Mouse (Mus musculus): ENCODE data around the gene Ptn. TPM values are rescaled to one million over a fixed set of nuclear protein-coding genes. Genes with fewer than 3 reads are reported as not detected.

Ptn gene
- total and polyA plus RNA-seq, 2 experiments from 2014 or later, result 51.3 to 141 TPM

DNA sequence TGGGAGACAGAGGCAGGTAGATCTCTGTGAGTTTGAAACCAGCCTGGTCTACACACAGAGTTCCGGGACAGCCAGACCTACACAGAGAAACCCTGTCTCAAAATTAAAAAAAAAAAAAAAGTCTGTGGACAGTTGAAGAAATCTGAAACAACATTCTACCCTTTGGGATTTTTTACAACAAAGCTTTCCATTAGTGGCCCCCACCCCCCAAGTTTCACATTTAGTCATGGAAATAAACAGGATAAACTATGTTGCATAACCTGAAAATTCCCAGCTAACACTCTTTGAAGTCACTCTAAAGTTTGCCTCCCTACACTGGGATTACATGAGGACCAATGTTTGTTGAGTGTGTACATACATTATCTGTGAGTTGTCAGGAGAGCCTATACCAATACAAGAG lies 28.7 kb upstream of the Ptn start:
- no peak for DNase-seq (ENCODE audit: low spot score)
- WGBS, result 96% methylated on average over 1 of the region's 1 CpGs
- TF ChIP-seq CTCF (IDR thresholded peaks at IDR 0.05; ENCODE audit: low read depth) (no peak), EP300 (IDR thresholded peaks at IDR 0.05; ENCODE audit: low read depth) (no peak)

DNA sequence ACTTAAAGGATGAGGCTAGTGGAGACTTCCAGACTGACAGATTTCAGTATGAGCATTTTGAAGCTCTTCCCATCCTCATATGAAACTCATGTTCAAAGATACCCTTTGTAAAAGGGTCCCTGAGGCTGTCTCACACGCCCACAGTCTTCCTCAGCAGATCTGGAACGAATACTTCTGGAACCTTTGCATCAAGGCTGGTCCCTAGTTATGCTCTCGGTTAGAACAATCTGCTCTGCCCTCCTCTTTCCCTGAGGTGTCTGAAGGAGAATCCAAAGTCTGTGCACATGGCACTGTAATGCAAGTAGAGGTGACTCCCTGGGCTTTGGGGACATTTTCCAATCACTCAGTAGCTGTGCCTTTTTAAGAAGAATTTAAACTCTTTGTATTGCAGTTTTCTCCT lies 25.3 kb upstream of the Ptn start:
- Histone ChIP-seq H3K4me1 (ENCODE audit: control insufficient read depth, insufficient read depth) (no peaks in the 10 kb centered on the region), H3K4me2 (ENCODE audit: low read depth, low read length) (no peak overlapping the region), H3K4me3 (ENCODE audit: low read depth, low read length) (no peak overlapping the region), H3K27ac (ENCODE audit: low read depth) (no peak overlapping the region), H3K9me3 (replicated peaks; ENCODE audit: control insufficient read depth, low read length) (no peaks in the 10 kb centered on the region), H3K36me3 (replicated peaks; ENCODE audit: control insufficient read depth, insufficient read depth, low read length) (no peaks in the 10 kb centered on the region), H3K9ac (replicated peaks; ENCODE audit: low read depth, low read length) (no peak overlapping the region), H3K27me3 (ENCODE audit: control insufficient read depth, insufficient read depth, low read length) (no peaks in the 10 kb centered on the region)
- DNase-seq (ENCODE audit: low spot score), result no peak
- no peak for ATAC-seq (ENCODE audit: insufficient read depth, low read depth)
- TF ChIP-seq CTCF (IDR thresholded peaks at IDR 0.05; ENCODE audit: low read depth) (no peak), EP300 (IDR thresholded peaks at IDR 0.05; ENCODE audit: low read depth) (no peak)
- 77% methylated on average over 3 of the region's 3 CpGs for WGBS

More for the DNA sequence above, 28.7 kb upstream of the Ptn start:
- Histone ChIP-seq H3K4me3 (ENCODE audit: low read depth, low read length) (no peak overlapping the region), H3K9ac (replicated peaks; ENCODE audit: low read depth, low read length) (no peak overlapping the region), H3K4me2 (ENCODE audit: low read depth, low read length) (no peak overlapping the region), H3K9me3 (replicated peaks; ENCODE audit: control insufficient read depth, low read length) (no peaks in the 10 kb centered on the region), H3K27me3 (ENCODE audit: control insufficient read depth, insufficient read depth, low read length) (no peaks in the 10 kb centered on the region), H3K36me3 (replicated peaks; ENCODE audit: control insufficient read depth, insufficient read depth, low read length) (no peaks in the 10 kb centered on the region), H3K27ac (ENCODE audit: low read depth) (no peak overlapping the region), H3K4me1 (ENCODE audit: control insufficient read depth, insufficient read depth) (0 out of 2 replicates have a peak, but pooled peaks cover 9% of the 10 kb centered on the region)
- no peak for ATAC-seq (ENCODE audit: insufficient read depth, low read depth)

DNA sequence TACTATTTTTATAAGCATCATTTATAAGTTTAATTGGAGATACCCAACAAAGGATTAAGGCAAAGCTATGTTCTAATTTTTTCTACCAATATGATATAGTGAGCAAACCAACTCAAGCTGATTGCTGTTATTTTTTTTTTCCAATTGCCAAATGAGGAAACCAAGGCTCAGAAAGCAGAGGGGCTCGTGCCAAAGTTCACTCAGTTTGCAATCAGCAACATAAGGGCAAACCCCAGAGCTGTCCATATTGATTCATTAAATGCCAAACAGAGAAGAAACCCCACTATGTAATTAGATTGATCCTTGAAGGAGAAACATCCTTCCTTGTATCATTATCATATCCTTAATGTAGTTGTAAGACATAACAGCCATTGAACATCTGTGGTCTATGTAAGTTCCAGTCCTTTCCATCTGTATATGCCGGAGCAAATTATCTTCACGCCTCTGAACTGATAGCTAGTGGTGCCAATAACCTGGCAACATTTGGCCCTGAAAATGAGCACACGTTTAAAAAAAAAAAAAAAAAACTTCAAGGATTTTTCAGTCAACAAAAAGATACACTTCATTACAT lies 24.8 kb upstream of the Ptn start:
- no peaks in the 10 kb centered on the region for H3K36me3 ChIP-seq (replicated peaks; ENCODE audit: control insufficient read depth, insufficient read depth, low read length)
- ATAC-seq (ENCODE audit: insufficient read depth, low read depth) (no peak), DNase-seq (ENCODE audit: low spot score) (no peak)
- no peak overlapping the region for H3K4me2 ChIP-seq (ENCODE audit: low read depth, low read length)
- WGBS, result 74% methylated on average over 4 of the region's 4 CpGs
- H3K4me1 ChIP-seq (ENCODE audit: control insufficient read depth, insufficient read depth), result no peaks in the 10 kb centered on the region
- TF ChIP-seq CTCF (IDR thresholded peaks at IDR 0.05; ENCODE audit: low read depth), result no peak
- TF ChIP-seq EP300 (IDR thresholded peaks at IDR 0.05; ENCODE audit: low read depth), result no peak
- H3K4me3 ChIP-seq (ENCODE audit: low read depth, low read length), result no peak overlapping the region
- no peaks in the 10 kb centered on the region for H3K27me3 ChIP-seq (ENCODE audit: control insufficient read depth, insufficient read depth, low read length)
- H3K9me3 ChIP-seq (replicated peaks; ENCODE audit: control insufficient read depth, low read length), result no peaks in the 10 kb centered on the region
- H3K9ac ChIP-seq (replicated peaks; ENCODE audit: low read depth, low read length), result no peak overlapping the region
- no peak overlapping the region for H3K27ac ChIP-seq (ENCODE audit: low read depth)

DNA sequence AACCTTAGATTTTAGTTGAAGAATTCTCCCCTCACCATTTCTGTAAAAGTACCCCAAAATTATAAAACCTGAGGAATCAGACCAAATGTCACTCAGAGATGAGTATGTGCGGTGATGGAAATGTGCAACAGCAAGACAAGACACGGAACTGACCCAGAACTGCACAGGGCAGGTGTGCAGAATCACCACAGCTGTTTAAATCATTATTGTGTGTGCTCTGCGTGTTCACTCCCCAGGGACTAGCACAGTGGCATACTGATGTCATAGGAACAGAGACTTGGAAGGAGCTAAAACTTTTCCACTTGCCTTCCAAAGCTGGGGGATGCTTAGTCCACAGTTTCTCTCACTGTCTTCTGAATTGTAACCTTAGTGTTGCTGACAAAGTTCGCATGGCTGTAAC lies 22.7 kb upstream of the Ptn start:
- Histone ChIP-seq H3K4me3 (ENCODE audit: low read depth, low read length) (no peak overlapping the region), H3K4me2 (ENCODE audit: low read depth, low read length) (no peak overlapping the region), H3K9ac (replicated peaks; ENCODE audit: low read depth, low read length) (no peak overlapping the region), H3K27me3 (ENCODE audit: control insufficient read depth, insufficient read depth, low read length) (no peaks in the 10 kb centered on the region), H3K36me3 (replicated peaks; ENCODE audit: control insufficient read depth, insufficient read depth, low read length) (no peaks in the 10 kb centered on the region), H3K27ac (ENCODE audit: low read depth) (no peak overlapping the region), H3K9me3 (replicated peaks; ENCODE audit: control insufficient read depth, low read length) (no peaks in the 10 kb centered on the region), H3K4me1 (ENCODE audit: control insufficient read depth, insufficient read depth) (no peaks in the 10 kb centered on the region)
- WGBS, result 69% methylated on average over 4 of the region's 4 CpGs
- DNase-seq (ENCODE audit: low spot score), result no peak
- ATAC-seq (ENCODE audit: insufficient read depth, low read depth), result no peak
- TF ChIP-seq EP300 (IDR thresholded peaks at IDR 0.05; ENCODE audit: low read depth), result no peak
- no peak for TF ChIP-seq CTCF (IDR thresholded peaks at IDR 0.05; ENCODE audit: low read depth)

DNA sequence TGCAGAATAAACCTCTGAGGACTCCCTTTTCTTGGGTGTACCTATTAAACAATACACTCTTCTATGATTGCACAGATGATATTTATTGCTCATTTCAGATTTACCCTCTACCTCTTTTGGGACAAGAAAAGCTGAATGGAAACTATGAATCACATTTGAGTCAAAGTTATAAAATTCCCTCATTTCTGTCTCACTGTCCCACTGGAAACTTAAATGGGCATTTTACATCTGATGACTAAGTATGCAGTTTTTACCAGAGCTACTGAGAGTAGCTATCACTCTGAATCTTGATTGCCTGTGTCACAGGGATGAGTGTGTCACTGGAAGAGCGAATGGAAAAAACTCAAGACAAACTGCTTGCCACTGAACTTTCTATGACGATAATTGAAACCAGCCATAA lies 22.2 kb upstream of the Ptn start:
- no peak overlapping the region for H3K9ac ChIP-seq (replicated peaks; ENCODE audit: low read depth, low read length)
- no peaks in the 10 kb centered on the region for H3K27me3 ChIP-seq (ENCODE audit: control insufficient read depth, insufficient read depth, low read length)
- H3K36me3 ChIP-seq (replicated peaks; ENCODE audit: control insufficient read depth, insufficient read depth, low read length), result no peaks in the 10 kb centered on the region
- H3K4me1 ChIP-seq (ENCODE audit: control insufficient read depth, insufficient read depth), result no peaks in the 10 kb centered on the region
- WGBS, result 72% methylated on average over 2 of the region's 2 CpGs
- no peak for TF ChIP-seq CTCF (IDR thresholded peaks at IDR 0.05; ENCODE audit: low read depth)
- no peak for TF ChIP-seq EP300 (IDR thresholded peaks at IDR 0.05; ENCODE audit: low read depth)
- H3K4me3 ChIP-seq (ENCODE audit: low read depth, low read length), result no peak overlapping the region
- no peak overlapping the region for H3K27ac ChIP-seq (ENCODE audit: low read depth)
- no peak overlapping the region for H3K4me2 ChIP-seq (ENCODE audit: low read depth, low read length)
- no peaks in the 10 kb centered on the region for H3K9me3 ChIP-seq (replicated peaks; ENCODE audit: control insufficient read depth, low read length)
- ATAC-seq (ENCODE audit: insufficient read depth, low read depth), result no peak
- no peak for DNase-seq (ENCODE audit: low spot score)

DNA sequence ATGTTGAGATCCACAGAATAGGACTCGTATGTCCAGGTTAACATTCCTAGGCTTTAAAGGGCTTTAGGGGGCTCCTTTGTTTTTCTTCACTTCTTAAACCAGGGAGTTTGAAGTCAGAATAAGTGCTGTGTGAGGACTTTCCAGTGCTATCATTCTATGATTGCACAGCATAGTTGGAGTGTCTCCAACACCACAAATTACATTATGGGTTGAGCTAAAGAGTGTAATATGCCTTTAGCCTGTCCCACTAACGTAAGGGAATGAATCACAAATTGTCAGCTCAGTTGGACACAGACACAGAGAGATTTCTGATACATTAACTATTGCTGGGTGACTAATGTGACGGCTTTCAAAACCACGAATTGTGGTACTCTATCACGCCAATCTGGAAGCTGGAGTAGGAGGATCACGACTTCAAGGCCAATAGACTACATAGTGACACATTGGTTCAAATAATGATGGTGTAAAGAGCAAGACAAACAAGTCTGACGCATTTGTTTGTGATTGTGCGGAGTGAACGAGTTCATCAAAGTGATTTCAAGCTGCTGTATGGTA lies 20.4 kb upstream of the Ptn start:
- H3K4me3 ChIP-seq (ENCODE audit: low read depth, low read length), result no peak overlapping the region
- H3K36me3 ChIP-seq (replicated peaks; ENCODE audit: control insufficient read depth, insufficient read depth, low read length), result no peaks in the 10 kb centered on the region
- 75% methylated on average over 9 of the region's 9 CpGs for WGBS
- H3K4me1 ChIP-seq (ENCODE audit: control insufficient read depth, insufficient read depth), result no peaks in the 10 kb centered on the region
- ATAC-seq (ENCODE audit: insufficient read depth, low read depth) (no peak), DNase-seq (ENCODE audit: low spot score) (no peak)
- no peak for TF ChIP-seq EP300 (IDR thresholded peaks at IDR 0.05; ENCODE audit: low read depth)
- no peak for TF ChIP-seq CTCF (IDR thresholded peaks at IDR 0.05; ENCODE audit: low read depth)
- H3K27me3 ChIP-seq (ENCODE audit: control insufficient read depth, insufficient read depth, low read length), result no peaks in the 10 kb centered on the region
- no peaks in the 10 kb centered on the region for H3K9me3 ChIP-seq (replicated peaks; ENCODE audit: control insufficient read depth, low read length)
- H3K9ac ChIP-seq (replicated peaks; ENCODE audit: low read depth, low read length), result no peak overlapping the region
- H3K4me2 ChIP-seq (ENCODE audit: low read depth, low read length), result no peak overlapping the region
- H3K27ac ChIP-seq (ENCODE audit: low read depth), result no peak overlapping the region
